Mouse (Mus musculus): ENCODE results near the gene Gm3486. TPM values are rescaled to one million over a fixed set of nuclear protein-coding genes. Genes with fewer than 3 reads are reported as not detected.

The Gm3486 gene
- not detected in 2 replicates for polyA plus RNA-seq (2012; rRNA removed)

DNA sequence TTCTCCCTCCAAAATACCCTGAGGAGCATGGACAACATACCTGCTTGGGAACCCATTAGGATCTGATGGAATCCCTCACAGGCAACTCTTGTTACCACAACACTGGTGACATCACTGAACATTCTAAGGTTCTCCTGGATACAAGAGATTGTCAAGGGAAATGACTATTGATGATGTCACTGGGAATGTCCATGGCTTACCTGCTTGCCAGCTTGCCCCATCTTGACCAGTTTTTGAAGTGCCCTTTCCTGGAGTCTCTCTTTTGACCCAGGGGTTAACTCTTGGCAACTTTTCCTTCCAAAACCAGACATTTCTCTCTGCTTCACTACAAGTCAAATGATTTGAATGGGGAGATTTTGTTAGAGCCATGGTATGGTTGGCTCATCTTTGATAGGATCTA, at the start of gene Gm3486:
Gm3486 (minus strand) TSS at position 101 of the 400 bp plus-strand sequence.

DNA sequence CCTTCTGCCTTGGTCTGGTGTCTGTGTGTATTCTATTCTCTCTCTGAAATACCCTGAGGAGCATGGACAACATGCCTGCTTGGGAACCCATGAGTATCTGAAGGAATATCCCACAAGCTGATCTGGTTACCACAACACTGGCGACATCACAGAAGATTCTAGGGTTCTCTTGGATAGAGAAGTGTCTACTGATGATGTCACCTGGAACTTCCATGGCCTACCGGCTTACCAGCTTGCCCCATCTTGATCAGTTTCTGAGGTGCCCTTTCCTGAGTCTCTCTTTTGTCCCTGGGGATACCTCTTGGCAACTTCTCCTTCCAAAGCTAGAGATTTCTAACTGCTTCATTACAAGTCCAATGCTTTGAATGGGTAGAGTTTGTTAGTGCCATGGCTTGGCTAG, 35.9 kb downstream of the Gm3486 start, which contains the start of gene Gm7954:
Gm7954 (minus strand) TSS at position 101 of the 400 bp plus-strand sequence.

Other genes with a start within 250 kb of the Gm3486 start
- 0.01 and 0.02 TPM in 2 replicates for gene Gm2832, start 210.7 kb downstream of the Gm3486 start, polyA plus RNA-seq (2012; rRNA removed)
- gene Gm5798, start 140.9 kb downstream of the Gm3486 start, polyA plus RNA-seq (2012; rRNA removed) = not detected in 2 replicates
- not detected in 2 replicates for gene Gm7945, start 103.1 kb downstream of the Gm3486 start, polyA plus RNA-seq (2012; rRNA removed)
- not detected in 2 replicates for gene Gm6482, start 81.2 kb downstream of the Gm3486 start, polyA plus RNA-seq (2012; rRNA removed)
- gene Gm7954, start 36.0 kb downstream of the Gm3486 start, polyA plus RNA-seq (2012; rRNA removed) = not detected in 2 replicates
- gene Gm7970, start 66.1 kb upstream of the Gm3486 start, polyA plus RNA-seq (2012; rRNA removed) = not detected in 2 replicates
- gene 1700049E17Rik2, start 83.7 kb upstream of the Gm3486 start, polyA plus RNA-seq (2012; rRNA removed) = not detected in 2 replicates
- gene Gm3072, start 135.1 kb upstream of the Gm3486 start, polyA plus RNA-seq (2012; rRNA removed) = not detected in 2 replicates
- gene Gm3676, start 157.0 kb upstream of the Gm3486 start, polyA plus RNA-seq (2012; rRNA removed) = not detected in 2 replicates
- gene Gm8068, start 212.4 kb upstream of the Gm3486 start, polyA plus RNA-seq (2012; rRNA removed) = not detected in 2 replicates

Measured in liver, embryonic 18 days (tissue).